Mouse (Mus musculus): ENCODE data around the gene Daglb. TPM values are rescaled to one million over a fixed set of nuclear protein-coding genes. Genes with fewer than 3 reads are reported as not detected.

Daglb gene
- total and polyA plus RNA-seq, 2 experiments from 2014 or later = 21.3 to 24.6 TPM

DNA sequence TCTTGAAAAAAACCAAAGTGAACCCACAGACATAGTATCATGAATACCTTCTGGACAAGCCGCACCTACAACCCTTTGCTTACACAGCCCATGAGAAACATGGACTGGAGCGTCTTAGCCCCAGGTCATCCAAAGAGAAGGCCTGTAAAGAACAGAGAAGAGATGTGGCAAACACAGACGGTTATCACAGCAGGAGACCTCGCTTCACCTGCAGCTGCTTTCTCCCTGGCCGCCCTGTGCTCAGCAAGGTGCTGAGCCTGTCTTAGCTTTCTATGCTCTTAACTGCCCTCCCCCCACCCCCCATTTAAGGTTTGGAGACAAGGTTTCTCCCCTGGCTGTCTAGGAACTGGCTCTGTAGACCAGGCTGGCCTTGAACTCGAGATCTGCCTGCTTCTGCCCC is 90.8 kb downstream of the Daglb start:
- H3K27me3 ChIP-seq (ENCODE audit: insufficient read depth, low read length) = no peaks in the 10 kb centered on the region
- no peaks in the 10 kb centered on the region for H3K9me3 ChIP-seq (ENCODE audit: low read length)
- no peak overlapping the region for H3K9ac ChIP-seq (replicated peaks; ENCODE audit: low read length, poor library complexity, severe bottlenecking)
- H3K4me1 ChIP-seq (ENCODE audit: insufficient read depth, low read length) = peaks cover 3% of the 10 kb centered on the region; the same call in 1 of the 2 replicates
- no peak for TF ChIP-seq CTCF (IDR thresholded peaks at IDR 0.05)
- 77% methylated on average over 6 of the region's 6 CpGs for whole genome bisulfite sequencing
- DNase-seq (ENCODE audit: low spot score) (no peak), ATAC-seq (ENCODE audit: low FRiP score) (no peak)
- no peak overlapping the region for H3K4me3 ChIP-seq (ENCODE audit: low read depth, low read length)
- no peak overlapping the region for H3K4me2 ChIP-seq (ENCODE audit: low read depth, low read length, poor library complexity, severe bottlenecking)
- H3K27ac ChIP-seq (ENCODE audit: low read depth, low read length) = no peak overlapping the region
- no peaks in the 10 kb centered on the region; the same call in 1 of the 2 replicates for H3K36me3 ChIP-seq (ENCODE audit: insufficient read depth, low read length)

Other genes starting within 250 kb of the Daglb start
- not detected in 2 replicates for gene Spdye4a, start 237.7 kb upstream of the Daglb start, total RNA-seq (2014; rRNA removed)
- 0.09 TPM in 1 of 2 replicates, not detected in the other for gene Spdye4a, start 237.7 kb upstream of the Daglb start, polyA plus RNA-seq (2015; fragmentation: Nextera tagmentation; extraction: Ambion mirVana)
- 31.1 and 36.1 TPM in 2 replicates for gene Zfp12, start 229.4 kb upstream of the Daglb start, total RNA-seq (2014; rRNA removed)
- 10.7 and 11.8 TPM in 2 replicates for gene Zfp12, start 229.4 kb upstream of the Daglb start, polyA plus RNA-seq (2015; fragmentation: Nextera tagmentation; extraction: Ambion mirVana)
- 32.1 and 36.0 TPM in 2 replicates for gene Zfp316, start 194.6 kb upstream of the Daglb start, total RNA-seq (2014; rRNA removed)
- gene Zfp316, start 194.6 kb upstream of the Daglb start, polyA plus RNA-seq (2015; fragmentation: Nextera tagmentation; extraction: Ambion mirVana) = 6.2 and 6.8 TPM in 2 replicates
- gene Zfp853, start 171.0 kb upstream of the Daglb start, total RNA-seq (2014; rRNA removed) = 27.5 and 31.3 TPM in 2 replicates
- 0.62 and 0.81 TPM in 2 replicates for gene Zfp853, start 171.0 kb upstream of the Daglb start, polyA plus RNA-seq (2015; fragmentation: Nextera tagmentation; extraction: Ambion mirVana)
- gene E130309D02Rik, start 149.2 kb upstream of the Daglb start, total RNA-seq (2014; rRNA removed) = 28.9 and 34.0 TPM in 2 replicates
- gene E130309D02Rik, start 149.2 kb upstream of the Daglb start, polyA plus RNA-seq (2015; fragmentation: Nextera tagmentation; extraction: Ambion mirVana) = 18.3 and 19.6 TPM in 2 replicates
- 70.8 and 93.0 TPM in 2 replicates for gene Zdhhc4, start 135.3 kb upstream of the Daglb start, total RNA-seq (2014; rRNA removed)
- gene Zdhhc4, start 135.3 kb upstream of the Daglb start, polyA plus RNA-seq (2015; fragmentation: Nextera tagmentation; extraction: Ambion mirVana) = 94.5 and 96.9 TPM in 2 replicates
- 2.3 and 2.8 TPM in 2 replicates for gene Grid2ip, start 107.2 kb upstream of the Daglb start, total RNA-seq (2014; rRNA removed)
- 0.33 and 0.60 TPM in 2 replicates for gene Grid2ip, start 107.2 kb upstream of the Daglb start, polyA plus RNA-seq (2015; fragmentation: Nextera tagmentation; extraction: Ambion mirVana)
- 82.4 and 97.3 TPM in 2 replicates for gene Kdelr2, start 60.7 kb upstream of the Daglb start, total RNA-seq (2014; rRNA removed)
- 128 and 138 TPM in 2 replicates for gene Kdelr2, start 60.7 kb upstream of the Daglb start, polyA plus RNA-seq (2015; fragmentation: Nextera tagmentation; extraction: Ambion mirVana)
- 194 and 199 TPM in 2 replicates for gene Rac1, start 63.5 kb downstream of the Daglb start, total RNA-seq (2014; rRNA removed)
- gene Rac1, start 63.5 kb downstream of the Daglb start, polyA plus RNA-seq (2015; fragmentation: Nextera tagmentation; extraction: Ambion mirVana) = 441 and 451 TPM in 2 replicates
- 47.8 and 51.5 TPM in 2 replicates for gene Cyth3, start 157.9 kb downstream of the Daglb start, total RNA-seq (2014; rRNA removed)
- gene Cyth3, start 157.9 kb downstream of the Daglb start, polyA plus RNA-seq (2015; fragmentation: Nextera tagmentation; extraction: Ambion mirVana) = 34.1 and 35.4 TPM in 2 replicates